Comparison of ENCODE assay signal across 9 mouse cellular contexts in genomic region chr1:88289917-88290316, GRCm38 (mm10). TPM values are rescaled to one million over a fixed set of nuclear protein-coding genes. Genes with fewer than 3 reads are reported as not detected.
A peak's percentile ranks its signal among the peaks of the same experiment; 100 is the strongest.
DNase-seq lines count a peak whose midpoint lies in the region; ATAC-seq lines count a peak whose summit lies in the region.
"Had no signal": no experiment of that assay in that cellular context is flagged by ENCODE, and none has a peak within 500 bp of the region (broad histone marks: within the 10 kb centered on the region; RNA-seq: fewer than 3 reads in every experiment).

No protein-coding gene starts in this region.

- H3K36me3 ChIP-seq in kidney, embryonic 14.5 days (ENCODE audit: control insufficient read depth, insufficient read depth, low read length) = no peaks in the 10 kb centered on the region
- H3K36me3 ChIP-seq in midbrain, embryonic 15.5 days (replicated peaks) = no peaks in the 10 kb centered on the region
- H3K36me3 ChIP-seq: neural tube, embryonic 12.5 days had no signal

- H3K27ac ChIP-seq in kidney, embryonic 14.5 days (ENCODE audit: low read depth, low read length) = no peak overlapping the region
- no peak overlapping the region for H3K27ac ChIP-seq in midbrain, embryonic 15.5 days
- H3K27ac ChIP-seq: neural tube, embryonic 12.5 days had no signal

- 42% methylated on average over 4 of the region's 4 CpGs for WGBS in kidney, embryonic 14.5 days
- 42% methylated on average over 4 of the region's 4 CpGs for WGBS in midbrain, embryonic 15.5 days

- H3K9ac ChIP-seq in kidney, embryonic 14.5 days (ENCODE audit: low read depth, low read length) = no peak overlapping the region
- no peak overlapping the region for H3K9ac ChIP-seq in midbrain, embryonic 15.5 days
- H3K9ac ChIP-seq: neural tube, embryonic 12.5 days had no signal

- no peak overlapping the region for H3K4me2 ChIP-seq in kidney, embryonic 14.5 days (replicated peaks; ENCODE audit: low read depth, low read length)
- H3K4me2 ChIP-seq in midbrain, embryonic 15.5 days = no peak overlapping the region
- H3K4me2 ChIP-seq: neural tube, embryonic 12.5 days had no signal

- no peaks in the 10 kb centered on the region for H3K4me1 ChIP-seq in kidney, embryonic 14.5 days (ENCODE audit: control insufficient read depth, insufficient read depth, low read length)
- no peaks in the 10 kb centered on the region for H3K4me1 ChIP-seq in midbrain, embryonic 15.5 days
- H3K4me1 ChIP-seq: neural tube, embryonic 12.5 days had no signal

- H3K27me3 ChIP-seq in kidney, embryonic 14.5 days (ENCODE audit: control insufficient read depth, insufficient read depth, low read length) = no peaks in the 10 kb centered on the region
- H3K27me3 ChIP-seq in midbrain, embryonic 15.5 days (replicated peaks) = no peaks in the 10 kb centered on the region
- H3K27me3 ChIP-seq: neural tube, embryonic 12.5 days had no signal

- DNase-seq in kidney, adult 18-20 months = peak; percentile 68
- peak; percentile 59 for DNase-seq in urinary bladder, postnatal 25 days (ENCODE audit: low spot score)
- no peak for DNase-seq in urinary bladder, adult 18-20 months (ENCODE audit: low spot score in 2 of 2)
- DNase-seq in adrenal gland, postnatal 36 days = peak; percentile 83 to 84
- DNase-seq in kidney, postnatal 4 days = peak; percentile 78 to 79
- no peak for DNase-seq in c-Kit-positive CD71-positive TER-119-positive erythroid progenitor cells, embryonic 14.5 days (ENCODE audit: low spot score)

- no peak overlapping the region for H3K4me3 ChIP-seq in kidney, embryonic 14.5 days (ENCODE audit: low read length)
- H3K4me3 ChIP-seq in midbrain, embryonic 15.5 days = no peak overlapping the region
- H3K4me3 ChIP-seq: neural tube, embryonic 12.5 days had no signal

- no peak for ATAC-seq in kidney, embryonic 14.5 days (ENCODE audit: low FRiP score, low TSS enrichment)
- no peak for ATAC-seq in midbrain, embryonic 15.5 days (replicated peaks)

- peaks cover 49% of the 10 kb centered on the region for H3K9me3 ChIP-seq in kidney, embryonic 14.5 days (ENCODE audit: control insufficient read depth, low read length)
- peaks cover 54% of the 10 kb centered on the region for H3K9me3 ChIP-seq in midbrain, embryonic 15.5 days

RNA-seq across cellular contexts. Expression of gene Trpm8, which starts 12.5 kb away (rescaled TPM):
- polyA plus RNA-seq in kidney, embryonic 14.5 days (2014; fragmentation: Nextera tagmentation; extraction: Ambion mirVana) = not detected in 2 replicates
- total RNA-seq in adrenal gland, postnatal 36 days (2021) = not detected
- polyA plus RNA-seq in midbrain, embryonic 15.5 days (2015; fragmentation: Nextera tagmentation; extraction: Ambion mirVana) = 0.09 and 0.10 TPM in 2 replicates
- polyA plus RNA-seq: neural tube, embryonic 12.5 days had no signal

RNA-seq across cellular contexts. Expression of gene Hjurp, which starts 12.5 kb away (rescaled TPM):
- polyA plus RNA-seq in kidney, embryonic 14.5 days (2014; fragmentation: Nextera tagmentation; extraction: Ambion mirVana) = 98.2 and 175 TPM in 2 replicates
- total RNA-seq in adrenal gland, postnatal 36 days (2021) = 10 to 100 TPM; 31.0 to 35.9 TPM
- 85.4 and 86.4 TPM in 2 replicates for polyA plus RNA-seq in midbrain, embryonic 15.5 days (2015; fragmentation: Nextera tagmentation; extraction: Ambion mirVana)

Comparison
In these comparisons a context has a peak if more than half of its experiments do, and no peak if none do; other contexts are left out.
1. DNase-seq: peak in kidney, adult 18-20 months (single experiment), urinary bladder, postnatal 25 days (single experiment), adrenal gland, postnatal 36 days (2 of 2) and kidney, postnatal 4 days (2 of 2); none in urinary bladder, adult 18-20 months (0 of 2) and c-Kit-positive CD71-positive TER-119-positive erythroid progenitor cells, embryonic 14.5 days (single experiment).